Mouse (Mus musculus): ENCODE measurements around the gene Ncdn.

DNA sequence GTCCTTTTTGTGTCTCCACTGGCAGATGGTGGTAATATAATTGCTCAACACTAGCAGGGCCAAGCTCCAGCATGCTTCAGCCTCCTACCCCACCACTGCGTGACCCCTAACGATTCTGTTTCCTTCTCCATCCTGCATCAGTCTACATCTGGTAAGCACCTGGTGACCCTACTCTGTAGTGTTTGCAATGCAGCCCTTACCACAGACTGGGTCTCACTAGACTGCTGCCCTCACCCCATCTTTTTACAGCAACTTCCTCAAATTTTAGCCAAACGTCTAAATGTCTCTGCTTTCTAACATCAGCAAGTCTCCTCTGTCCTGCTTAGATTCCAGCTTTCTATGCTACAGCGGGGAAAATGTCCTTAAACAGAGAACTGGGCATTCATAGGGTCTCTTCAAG lies 17.6 kb upstream of the Ncdn start:
- TF ChIP-seq CTCF (IDR thresholded peaks at IDR 0.05; ENCODE audit: low read depth, low read length) (no peak), GATA1 (IDR thresholded peaks at IDR 0.05; ENCODE audit: borderline replicate concordance, low read length) (no peak)
